Mouse (Mus musculus) intestine, embryonic 15.5 days (tissue): ENCODE data around the gene Pkp4. TPM values are rescaled to one million over a fixed set of nuclear protein-coding genes. Genes with fewer than 3 reads are reported as not detected.

Source experiments
- ATAC-seq: fragments of 200-750 bp; cut with Nextera tagmentation; 2 replicates; pipeline ENCODE4 v1.8.0; 2017; ENCODE audit warnings: moderate TSS enrichment, moderate library complexity
- H3K27ac ChIP-seq: fragments of 300-500 bp; sonication (generic); 2 replicates; pipeline ENCODE4 v1.5.1; 2015; ENCODE audit warnings: mild to moderate bottlenecking, inconsistent platforms
- H3K27me3 ChIP-seq: fragments of 300-500 bp; sonication (generic); replicated peaks from 2 replicates; pipeline ENCODE4 v1.6.1; 2015; ENCODE audit warnings: inconsistent platforms
- H3K36me3 ChIP-seq: fragments of 300-500 bp; sonication (generic); 2 replicates; pipeline ENCODE4 v1.6.1; 2015; ENCODE audit warnings: inconsistent platforms
- H3K4me1 ChIP-seq: fragments of 300-500 bp; sonication (generic); replicated peaks from 2 replicates; pipeline ENCODE4 v1.6.1; 2015; ENCODE audit warnings: inconsistent platforms
- H3K4me2 ChIP-seq: fragments of 300-500 bp; sonication (generic); replicated peaks from 2 replicates; pipeline ENCODE4 v1.6.1; 2015; ENCODE audit warnings: mild to moderate bottlenecking, inconsistent platforms
- H3K4me3 ChIP-seq: fragments of 300-500 bp; sonication (generic); replicated peaks from 2 replicates; pipeline ENCODE4 v1.5.1; 2015; ENCODE audit warnings: inconsistent platforms
- H3K9ac ChIP-seq: fragments of 300-500 bp; sonication (generic); 2 replicates; pipeline ENCODE4 v1.6.1; 2015; ENCODE audit warnings: inconsistent platforms
- H3K9me3 ChIP-seq: fragments of 300-500 bp; sonication (generic); 2 replicates; pipeline ENCODE4 v1.6.1; 2016; ENCODE audit warnings: inconsistent platforms
- WGBS: fragments of 180-500 bp; shearing (Covaris S2); methylation state at CpG from one replicate; pipeline ENCODE4 v1.1.7; 2015; 5-methylcytosine and 5-hydroxymethylcytosine counted together
- polyA plus RNA-seq: library from polyadenylated mRNA; unstranded; fragments of >200 nt; fragmentation: Nextera tagmentation; extraction: Ambion mirVana; gene quantifications from 2 replicates; pipeline ENCODE4 v1.2.1, GENCODE M21; 2015

Gene Pkp4
- polyA plus RNA-seq, 1 experiment from 2014 or later: 17.4 TPM

DNA sequence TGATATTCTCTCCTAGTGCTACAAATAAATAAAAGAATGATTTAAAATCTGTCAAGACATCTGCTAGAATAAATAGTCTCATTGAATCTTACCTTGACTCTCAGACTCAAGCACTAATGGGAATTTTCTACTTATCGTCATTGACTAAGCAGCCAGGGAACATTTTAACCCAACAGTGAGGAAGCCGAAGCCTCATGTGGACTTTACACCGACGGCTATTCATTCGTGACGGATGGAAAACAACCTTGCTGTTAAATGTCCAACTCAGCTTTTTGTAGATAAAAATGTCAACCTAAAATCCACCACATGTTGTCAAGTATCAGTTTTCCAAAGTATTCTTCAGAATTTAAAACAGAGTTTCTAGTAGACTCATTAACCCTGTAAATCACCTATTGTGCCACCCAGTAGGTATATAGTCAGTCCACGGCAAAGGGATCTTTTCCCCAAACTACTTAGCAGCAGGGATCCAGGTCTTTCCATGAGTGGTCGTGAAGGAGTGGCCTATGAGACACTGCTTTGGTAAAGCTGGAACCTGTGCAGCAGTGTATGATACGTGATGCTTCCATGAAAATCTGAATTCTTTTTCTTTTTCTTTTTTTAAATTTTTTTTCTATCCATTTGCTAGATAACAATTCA is 9.0 kb downstream of the Pkp4 start:
- H3K4me1 ChIP-seq: peaks cover 8% of the 10 kb centered on the region
- no peak overlapping the region for H3K4me2 ChIP-seq
- H3K27ac ChIP-seq: no peak overlapping the region
- H3K9me3 ChIP-seq: no peaks in the 10 kb centered on the region
- no peaks in the 10 kb centered on the region for H3K36me3 ChIP-seq
- H3K4me3 ChIP-seq: no peak overlapping the region
- no peaks in the 10 kb centered on the region for H3K27me3 ChIP-seq
- 54% methylated on average over 9 of the region's 9 CpGs for WGBS
- no peak overlapping the region for H3K9ac ChIP-seq
- peak; percentile 50 for ATAC-seq

DNA sequence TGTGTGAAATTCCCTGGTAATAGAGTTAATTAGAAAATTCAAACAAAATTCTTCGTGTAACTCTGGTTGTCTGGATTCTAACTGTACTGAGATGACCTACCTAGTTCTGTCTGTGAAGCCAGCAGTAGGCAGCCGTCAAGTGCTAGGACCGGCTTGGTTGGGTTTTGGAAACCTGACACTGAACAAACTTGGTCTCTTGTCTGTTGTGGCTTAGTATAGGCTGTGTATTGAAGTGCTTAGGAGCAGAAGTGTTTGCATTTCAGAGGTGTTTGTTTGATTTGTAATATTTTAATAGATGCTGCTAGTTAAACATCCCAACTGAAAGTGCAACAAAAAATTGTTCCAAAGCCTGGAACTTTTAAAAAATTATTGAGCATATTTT is 9.5 kb downstream of the Pkp4 start:
- Histone ChIP-seq H3K4me2 (no peak overlapping the region), H3K36me3 (no peaks in the 10 kb centered on the region), H3K27ac (no peak overlapping the region), H3K9ac (no peak overlapping the region), H3K4me3 (no peak overlapping the region), H3K9me3 (no peaks in the 10 kb centered on the region), H3K4me1 (peaks cover 8% of the 10 kb centered on the region), H3K27me3 (no peaks in the 10 kb centered on the region)
- ATAC-seq: no peak
- WGBS: 66% methylated on average over 3 of the region's 3 CpGs

DNA sequence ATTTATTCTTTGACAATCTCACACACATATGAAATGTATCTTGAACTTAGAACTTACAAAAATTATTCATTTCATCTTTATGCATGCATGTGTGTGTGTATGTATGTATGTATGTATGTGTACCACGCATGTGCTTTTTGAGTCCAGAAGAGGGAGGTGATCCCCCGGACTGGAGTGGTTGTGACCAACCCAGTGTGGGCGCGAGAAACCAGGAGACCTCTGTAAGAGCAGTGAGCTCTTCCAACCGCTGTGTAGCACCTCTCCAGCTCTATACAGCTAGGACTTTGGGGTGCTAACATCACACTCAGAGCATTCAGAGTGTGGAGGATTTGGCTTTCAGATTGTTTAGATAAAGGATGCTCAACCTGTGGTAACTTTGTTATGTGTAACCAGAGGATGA is 9.9 kb downstream of the Pkp4 start:
- H3K9me3 ChIP-seq: no peaks in the 10 kb centered on the region
- no peak overlapping the region for H3K4me3 ChIP-seq
- H3K4me1 ChIP-seq: peaks cover 8% of the 10 kb centered on the region
- no peak overlapping the region for H3K27ac ChIP-seq
- H3K9ac ChIP-seq: no peak overlapping the region
- H3K4me2 ChIP-seq: no peak overlapping the region
- no peak for ATAC-seq
- H3K27me3 ChIP-seq: no peaks in the 10 kb centered on the region
- H3K36me3 ChIP-seq: no peaks in the 10 kb centered on the region
- whole genome bisulfite sequencing: 97% methylated on average over 5 of the region's 5 CpGs

DNA sequence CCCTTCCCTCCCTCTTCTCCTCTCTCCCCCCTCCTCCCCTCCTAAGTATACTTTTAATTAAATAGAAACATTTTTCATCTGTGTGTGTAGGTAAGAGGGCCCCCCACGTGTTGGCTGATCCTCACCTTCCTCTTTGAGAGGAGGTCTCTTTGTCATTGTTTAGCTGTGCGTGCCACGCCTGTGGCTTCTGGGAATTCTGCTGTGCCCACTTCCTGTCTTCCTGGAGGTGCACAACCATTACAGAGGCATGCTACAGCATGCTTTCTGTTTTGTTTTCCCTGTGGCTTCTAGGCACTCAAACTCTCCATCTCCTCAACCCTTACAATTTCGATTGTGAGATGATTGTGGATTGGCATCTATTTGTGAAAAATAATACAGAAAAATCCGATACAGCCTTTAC is 10.9 kb downstream of the Pkp4 start:
- H3K27me3 ChIP-seq: no peaks in the 10 kb centered on the region
- peaks cover 12% of the 10 kb centered on the region for H3K4me1 ChIP-seq
- H3K36me3 ChIP-seq: no peaks in the 10 kb centered on the region
- ATAC-seq: no peak
- no peak overlapping the region for H3K9ac ChIP-seq
- no peak overlapping the region for H3K4me3 ChIP-seq
- 69% methylated on average over 5 of the region's 5 CpGs for WGBS
- H3K9me3 ChIP-seq: no peaks in the 10 kb centered on the region
- no peak overlapping the region for H3K4me2 ChIP-seq
- H3K27ac ChIP-seq: no peak overlapping the region

DNA sequence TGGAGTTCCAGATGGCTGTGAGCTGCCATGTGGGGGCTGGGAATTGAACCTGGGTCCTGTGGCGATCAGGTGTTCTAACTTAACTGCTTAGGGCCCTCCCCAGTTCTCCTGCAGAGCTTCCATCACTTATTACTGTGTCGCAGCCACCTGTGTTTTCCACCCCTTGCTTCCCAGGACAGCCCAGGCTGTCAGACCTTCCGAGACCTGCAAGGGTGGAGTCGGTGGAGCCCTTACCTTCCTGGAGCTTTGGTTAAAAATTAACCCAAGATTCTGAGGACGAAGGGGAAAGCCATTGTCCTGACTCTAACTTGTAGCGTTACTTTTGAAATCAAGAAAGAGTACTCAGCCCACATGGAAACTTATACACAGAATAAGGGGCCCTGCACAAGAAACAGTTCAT is 15.3 kb downstream of the Pkp4 start:
- Histone ChIP-seq H3K36me3 (no peaks in the 10 kb centered on the region), H3K4me2 (peak overlapping the region; percentile 41), H3K27me3 (no peaks in the 10 kb centered on the region), H3K9ac (no peak overlapping the region), H3K27ac (peak overlapping the region; percentile 56), H3K9me3 (no peaks in the 10 kb centered on the region), H3K4me1 (peaks cover 21% of the 10 kb centered on the region), H3K4me3 (no peak overlapping the region)
- ATAC-seq: peak; percentile 89
- WGBS: 54% methylated on average over 6 of the region's 6 CpGs

DNA sequence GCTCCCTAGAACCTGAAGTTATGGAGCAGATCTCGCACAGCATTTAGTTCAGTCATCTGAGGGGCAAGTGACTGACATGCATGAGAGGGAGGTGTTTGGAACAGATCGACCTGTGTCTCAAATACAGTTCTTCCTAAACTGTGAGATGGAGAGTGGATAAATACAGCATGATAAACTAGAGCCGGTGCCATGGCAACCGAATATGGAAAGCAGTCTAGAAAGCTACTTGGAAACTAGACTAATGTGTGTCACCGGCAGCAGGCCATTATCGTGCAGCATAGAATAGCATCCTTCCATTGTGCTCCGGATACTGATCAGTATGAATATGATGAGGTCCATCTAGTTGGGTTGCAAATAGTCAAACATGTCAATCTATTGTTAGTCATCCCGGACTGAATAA is 17.5 kb downstream of the Pkp4 start:
- no peak overlapping the region for H3K9ac ChIP-seq
- peaks cover 21% of the 10 kb centered on the region for H3K4me1 ChIP-seq
- H3K4me3 ChIP-seq: no peak overlapping the region
- H3K27me3 ChIP-seq: no peaks in the 10 kb centered on the region
- 85% methylated on average over 8 of the region's 8 CpGs for WGBS
- no peak for ATAC-seq
- no peaks in the 10 kb centered on the region for H3K36me3 ChIP-seq
- H3K4me2 ChIP-seq: no peak overlapping the region
- H3K9me3 ChIP-seq: no peaks in the 10 kb centered on the region
- H3K27ac ChIP-seq: no peak overlapping the region

DNA sequence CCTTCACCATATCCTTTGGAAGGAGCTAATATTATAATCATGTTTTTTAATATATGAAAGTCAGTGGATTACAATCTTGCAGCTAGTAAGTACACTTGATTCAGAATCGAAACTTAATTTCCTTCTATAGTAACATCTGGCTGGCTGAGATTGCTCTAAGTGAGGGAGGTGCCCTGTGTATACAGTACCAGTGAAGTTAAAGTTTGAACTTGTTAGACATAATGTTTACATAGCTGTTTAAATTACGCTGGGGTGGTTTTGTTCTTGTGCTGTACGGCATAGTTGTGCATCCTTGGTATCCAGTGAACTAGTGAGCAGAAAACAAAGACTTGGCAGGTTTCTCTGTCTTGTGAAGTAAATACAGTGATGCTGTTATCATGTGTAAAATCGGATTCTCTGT is 18.3 kb downstream of the Pkp4 start:
- peak; percentile 55 for ATAC-seq
- Histone ChIP-seq H3K36me3 (no peaks in the 10 kb centered on the region), H3K4me3 (no peak overlapping the region), H3K9me3 (no peaks in the 10 kb centered on the region), H3K9ac (no peak overlapping the region), H3K27ac (no peak overlapping the region), H3K4me2 (no peak overlapping the region), H3K4me1 (peaks cover 17% of the 10 kb centered on the region), H3K27me3 (no peaks in the 10 kb centered on the region)
- WGBS: 22% methylated on average over 4 of the region's 4 CpGs

DNA sequence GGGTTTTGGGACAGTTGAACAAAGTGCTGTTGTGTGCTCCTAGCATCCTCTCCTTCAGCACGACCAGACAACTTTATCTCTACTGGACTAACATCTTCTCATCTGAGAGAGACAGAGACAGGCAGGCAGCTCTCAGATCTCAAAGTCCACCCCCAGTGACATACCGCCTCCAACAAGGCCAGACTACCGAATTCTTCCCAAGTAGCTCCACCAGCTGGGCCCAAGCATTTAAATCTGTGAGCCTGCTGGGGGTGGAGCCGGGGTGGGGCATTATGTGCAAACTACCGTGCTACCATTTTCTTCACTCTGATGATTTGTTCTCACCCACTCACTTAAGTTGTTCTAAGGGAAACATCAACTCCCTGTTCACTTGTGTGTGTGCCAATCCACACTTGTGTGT is 18.8 kb downstream of the Pkp4 start:
- 38% methylated on average over 5 of the region's 5 CpGs for WGBS

DNA sequence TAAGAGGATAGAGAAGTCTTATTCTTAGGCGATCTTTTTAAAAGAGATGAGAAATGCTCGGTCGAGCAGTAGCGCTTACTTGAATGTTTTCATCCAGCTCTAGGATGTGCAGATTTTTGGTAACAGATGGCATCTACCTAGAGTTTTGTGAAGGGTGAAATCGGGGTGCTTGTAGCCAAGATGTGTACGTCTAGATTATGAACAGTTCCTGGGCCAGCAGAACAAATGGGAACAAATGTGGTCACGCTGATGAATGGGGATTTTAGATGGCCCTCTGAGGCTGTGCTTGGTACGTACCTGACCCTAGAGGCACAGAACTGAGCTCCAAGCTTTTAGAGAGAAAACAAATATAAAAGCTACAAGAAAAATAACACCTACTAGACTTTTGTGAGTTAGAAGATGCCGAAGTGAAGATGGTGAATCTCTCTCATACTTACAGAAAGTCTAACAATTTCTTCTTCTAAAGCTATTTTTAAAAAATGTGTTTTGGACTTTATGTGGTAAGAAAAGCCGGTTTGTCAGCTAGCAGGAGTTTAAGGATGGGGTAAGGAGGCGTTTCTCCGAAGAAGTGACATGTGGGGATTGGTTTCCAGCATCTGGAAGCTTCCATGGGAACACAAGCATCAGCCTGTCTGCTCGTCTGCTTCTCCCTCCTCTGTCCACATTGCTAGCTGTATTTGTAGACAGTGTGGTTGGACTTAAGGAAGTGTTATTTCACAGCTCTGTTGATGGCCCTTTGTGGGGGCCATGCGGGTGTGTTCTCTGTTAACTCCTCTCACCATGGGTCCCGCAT is 20.9 kb downstream of the Pkp4 start:
- H3K4me3 ChIP-seq: no peak overlapping the region
- peaks cover 11% of the 10 kb centered on the region for H3K4me1 ChIP-seq
- H3K4me2 ChIP-seq: no peak overlapping the region
- H3K9ac ChIP-seq: no peak overlapping the region
- ATAC-seq: no peak
- no peaks in the 10 kb centered on the region for H3K36me3 ChIP-seq
- no peak overlapping the region for H3K27ac ChIP-seq
- H3K27me3 ChIP-seq: no peaks in the 10 kb centered on the region
- H3K9me3 ChIP-seq: no peaks in the 10 kb centered on the region
- WGBS: 82% methylated on average over 15 of the region's 15 CpGs

More for the DNA sequence above, 18.8 kb downstream of the Pkp4 start:
- no peaks in the 10 kb centered on the region for H3K36me3 ChIP-seq
- H3K27ac ChIP-seq: 0 out of 2 replicates have a peak overlapping the region, but pooled peaks have one; percentile 6
- no peaks in the 10 kb centered on the region for H3K27me3 ChIP-seq
- H3K9me3 ChIP-seq: no peaks in the 10 kb centered on the region
- ATAC-seq: no peak
- no peak overlapping the region for H3K9ac ChIP-seq
- peaks cover 15% of the 10 kb centered on the region for H3K4me1 ChIP-seq
- H3K4me3 ChIP-seq: no peak overlapping the region
- H3K4me2 ChIP-seq: no peak overlapping the region

DNA sequence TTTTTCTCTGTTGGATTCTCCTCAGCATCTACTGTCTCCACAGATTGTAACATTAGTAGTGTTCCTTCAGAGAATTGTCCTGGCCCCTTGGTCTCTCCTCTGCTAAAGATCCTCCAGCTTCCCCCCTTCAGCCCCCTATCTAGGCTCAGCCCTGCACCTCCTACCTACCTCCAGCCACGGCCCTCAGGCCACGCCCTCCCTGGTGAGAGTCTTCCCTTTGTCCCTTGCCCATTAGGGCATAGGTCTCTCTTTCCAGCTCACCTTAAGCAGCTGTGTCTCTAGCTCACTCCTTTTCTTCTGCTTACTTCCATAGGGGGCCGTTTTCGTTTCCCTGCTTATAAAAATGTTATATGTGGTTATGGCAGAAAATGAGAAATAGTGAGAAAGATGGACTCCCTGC is 22.9 kb downstream of the Pkp4 start:
- Histone ChIP-seq H3K27ac (no peak overlapping the region), H3K4me3 (no peak overlapping the region), H3K4me1 (peaks cover 8% of the 10 kb centered on the region), H3K27me3 (no peaks in the 10 kb centered on the region), H3K9me3 (no peaks in the 10 kb centered on the region), H3K9ac (no peak overlapping the region), H3K4me2 (no peak overlapping the region), H3K36me3 (no peaks in the 10 kb centered on the region)
- ATAC-seq: no peak; the same call in 1 of the 2 replicates
- 75% methylated on average over 4 of the region's 4 CpGs for WGBS

DNA sequence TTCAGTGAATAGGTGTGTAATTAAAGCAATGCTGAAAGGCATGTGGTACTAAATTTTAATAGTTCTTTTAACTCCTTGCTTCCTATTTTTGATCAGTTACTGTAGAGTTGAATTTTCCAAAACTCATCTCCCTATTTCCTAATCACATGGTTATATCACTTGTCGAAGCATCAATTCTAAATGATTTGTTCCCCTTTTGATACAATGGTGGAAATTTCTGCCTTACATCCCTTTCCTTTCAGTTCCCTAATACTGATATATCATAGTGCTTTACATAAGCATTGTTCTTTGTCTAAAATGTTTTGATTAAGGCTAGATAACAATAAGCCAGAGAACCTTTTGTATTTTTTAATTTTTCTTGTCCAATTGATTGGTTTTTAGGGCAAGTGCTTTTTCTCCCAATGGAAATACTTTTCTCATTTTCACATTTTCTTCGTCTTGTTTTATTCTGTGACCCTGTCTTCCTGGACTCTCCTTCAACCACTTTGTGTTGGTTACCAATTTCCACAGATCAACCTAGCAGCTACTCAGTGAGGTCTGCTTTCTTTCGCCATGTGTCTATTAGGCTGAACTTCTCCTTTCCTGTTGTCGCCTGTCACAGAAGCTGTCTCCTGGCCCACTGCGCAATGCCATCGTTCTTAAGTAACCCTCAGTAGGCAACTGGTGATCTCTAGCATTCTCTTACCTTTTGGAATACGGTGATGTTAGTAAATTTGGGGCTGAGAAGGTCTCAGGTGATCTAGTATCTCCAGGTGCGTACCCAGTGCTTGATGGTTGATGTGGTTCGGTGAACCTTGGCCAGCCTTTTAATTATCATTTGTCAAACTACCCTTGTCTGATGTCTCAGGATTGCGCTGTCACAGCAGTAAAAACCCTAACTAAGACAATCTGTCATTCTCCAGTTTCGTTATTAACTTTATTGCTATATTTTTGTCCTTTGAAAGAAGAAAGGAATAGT is 23.7 kb downstream of the Pkp4 start:
- Histone ChIP-seq H3K9ac (no peak overlapping the region), H3K27me3 (no peaks in the 10 kb centered on the region), H3K9me3 (no peaks in the 10 kb centered on the region), H3K36me3 (no peaks in the 10 kb centered on the region), H3K4me1 (peaks cover 4% of the 10 kb centered on the region), H3K4me2 (no peak overlapping the region), H3K27ac (no peak overlapping the region), H3K4me3 (no peak overlapping the region)
- 87% methylated on average over 11 of the region's 11 CpGs for WGBS
- ATAC-seq: no peak

DNA sequence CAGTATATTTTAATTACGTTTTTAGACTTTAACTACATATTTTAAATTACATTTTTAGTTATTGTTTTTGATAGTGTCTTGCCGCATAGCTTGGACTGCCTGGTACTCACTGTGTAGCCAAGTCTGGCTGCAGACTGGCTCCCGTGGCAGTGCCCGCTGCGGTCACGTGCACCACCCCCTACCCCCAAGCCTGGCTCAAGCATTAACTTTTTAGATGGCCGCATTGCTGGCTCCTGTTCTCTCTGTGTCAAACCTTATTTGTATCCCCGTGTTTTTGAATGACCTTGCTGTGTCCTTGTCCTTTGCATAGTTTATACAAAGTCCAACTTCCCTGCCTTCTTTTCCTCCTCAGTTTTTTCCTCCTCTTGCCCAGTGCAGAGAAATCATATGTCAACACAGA is 25.5 kb downstream of the Pkp4 start:
- ATAC-seq: no peak
- H3K36me3 ChIP-seq: no peaks in the 10 kb centered on the region
- no peak overlapping the region for H3K4me2 ChIP-seq
- 91% methylated on average over 8 of the region's 8 CpGs for WGBS
- H3K4me3 ChIP-seq: no peak overlapping the region
- H3K9ac ChIP-seq: no peak overlapping the region
- no peaks in the 10 kb centered on the region for H3K27me3 ChIP-seq
- no peaks in the 10 kb centered on the region for H3K4me1 ChIP-seq
- no peak overlapping the region for H3K27ac ChIP-seq
- no peaks in the 10 kb centered on the region for H3K9me3 ChIP-seq
